Mouse (Mus musculus) cerebellum, postnatal 25 days (tissue): ENCODE measurements around the gene Gm21987.

ENCODE experiments used
- DNase-seq, 2 experiments: peaks; one replicate each; pipeline ENCODE4 v3.0.0; 2021; ENCODE audit warnings: mixed read lengths in 2 of 2

The Gm21987 gene

GRCm38 (mm10) chr16:38373439-38373838, 26.6 kb downstream of the Gm21987 start:
- DNase-seq, result no peak

GRCm38 (mm10) chr16:38373941-38374340, 27.1 kb downstream of the Gm21987 start:
- no peak for DNase-seq

GRCm38 (mm10) chr16:38374379-38375140, 27.7 kb downstream of the Gm21987 start:
- no peak for DNase-seq

- no peak for DNase-seq
These were observed 28.3 kb downstream of the Gm21987 start for GRCm38 (mm10) chr16:38375182-38375581.

DNA sequence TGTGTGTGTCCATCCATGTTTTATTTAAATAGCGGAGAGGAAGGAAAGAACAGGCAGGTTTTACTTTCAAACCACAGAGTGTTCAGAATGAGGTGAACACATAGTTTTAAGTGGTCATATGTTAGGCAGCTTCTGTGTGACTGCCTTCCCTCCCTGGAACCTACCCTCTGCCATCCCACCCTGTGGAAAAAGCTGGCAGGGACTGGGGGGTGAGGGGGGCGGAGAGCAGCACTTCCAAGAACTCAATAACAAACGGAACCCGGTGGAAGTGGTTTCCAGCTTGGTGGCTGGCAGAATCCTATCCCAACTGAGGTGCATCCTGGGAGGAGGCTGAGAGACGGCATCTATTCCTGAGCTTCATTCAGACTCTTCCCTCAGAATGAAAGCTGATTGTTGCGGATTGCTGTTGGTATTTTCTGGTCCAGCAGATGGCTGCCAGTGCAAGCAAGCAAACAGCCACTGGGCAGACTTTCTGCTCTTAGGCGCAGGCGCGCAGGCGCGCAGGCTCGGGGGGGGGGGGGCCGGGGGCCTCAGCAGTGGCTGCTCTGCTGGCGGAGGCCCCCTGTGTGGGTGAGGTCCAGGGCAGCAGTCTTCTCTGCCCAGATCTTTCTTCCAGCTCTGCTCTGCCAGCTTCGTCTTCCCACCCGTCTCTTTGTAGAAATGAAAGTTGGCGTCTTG, 29.5 kb downstream of the Gm21987 start:
- DNase-seq, result peak; percentile 69 to 74

GRCm38 (mm10) chr16:38376841-38377249, 30.0 kb downstream of the Gm21987 start:
- peak in 1 of 2 experiments; percentile 48 for DNase-seq

- DNase-seq, result no peak
These were observed 30.7 kb downstream of the Gm21987 start for GRCm38 (mm10) chr16:38377546-38377945.

- DNase-seq, result no peak
These were observed 31.8 kb downstream of the Gm21987 start for GRCm38 (mm10) chr16:38378591-38378990.

- no peak for DNase-seq
These were observed 32.2 kb downstream of the Gm21987 start for GRCm38 (mm10) chr16:38379088-38379487.

DNA sequence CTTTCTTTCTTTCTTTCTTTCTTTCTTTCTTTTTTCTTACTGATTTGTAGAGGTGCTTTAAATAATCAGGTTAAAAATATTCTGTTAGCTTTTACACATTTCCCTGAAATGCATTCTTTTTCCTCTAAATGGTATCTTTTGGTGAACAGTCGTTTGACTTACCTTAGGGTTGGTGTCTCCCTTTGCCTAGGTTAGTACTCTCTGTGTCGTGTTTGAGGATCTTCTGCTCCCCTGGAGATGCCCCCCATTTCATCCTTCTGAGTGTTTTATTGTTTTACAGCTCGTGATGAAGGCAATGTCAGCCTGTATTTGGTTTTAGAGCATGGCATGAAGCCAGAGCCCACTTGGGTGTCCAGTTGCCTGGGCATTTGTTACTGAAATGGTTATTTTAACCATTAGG, 32.7 kb downstream of the Gm21987 start:
- no peak for DNase-seq

DNA sequence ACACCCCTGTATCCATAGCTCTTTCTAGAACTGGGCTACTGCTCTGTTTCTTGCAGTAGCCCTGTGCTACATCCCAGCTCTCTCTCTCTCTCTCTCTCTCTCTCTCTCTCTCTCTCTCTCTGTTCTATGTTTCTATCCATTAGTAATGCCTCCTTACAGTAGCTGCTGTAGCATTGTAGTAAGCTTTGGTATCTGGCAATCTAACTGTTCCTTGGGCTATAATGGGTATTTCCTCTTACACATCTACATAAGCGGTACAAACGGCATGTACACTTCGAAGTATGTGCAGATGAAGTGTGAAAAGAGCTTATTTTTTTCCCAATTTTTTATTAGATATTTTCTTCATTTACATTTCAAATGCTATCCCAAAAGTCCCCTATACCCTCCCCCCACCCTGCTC, 33.1 kb downstream of the Gm21987 start:
- DNase-seq, result no peak

DNA sequence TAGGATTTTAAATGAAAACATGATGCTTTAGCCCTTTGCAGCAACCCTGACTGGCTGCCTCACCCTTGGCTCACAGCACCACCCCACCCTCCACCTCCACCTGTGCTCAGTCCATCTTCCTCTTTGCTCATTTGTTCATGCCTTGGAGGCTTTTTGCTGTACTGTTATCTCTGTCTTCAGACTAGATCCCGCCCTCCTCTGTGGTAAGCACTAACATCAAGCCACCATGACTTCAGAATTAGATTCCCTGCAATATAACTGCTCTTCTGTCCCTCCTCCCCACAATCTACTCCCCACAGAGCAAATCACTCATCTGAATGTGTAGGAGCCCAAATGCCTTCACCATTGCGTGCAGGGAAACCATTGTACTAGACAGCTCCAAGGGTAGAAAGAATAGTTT, 36.8 kb downstream of the Gm21987 start:
- DNase-seq, result no peak

DNA sequence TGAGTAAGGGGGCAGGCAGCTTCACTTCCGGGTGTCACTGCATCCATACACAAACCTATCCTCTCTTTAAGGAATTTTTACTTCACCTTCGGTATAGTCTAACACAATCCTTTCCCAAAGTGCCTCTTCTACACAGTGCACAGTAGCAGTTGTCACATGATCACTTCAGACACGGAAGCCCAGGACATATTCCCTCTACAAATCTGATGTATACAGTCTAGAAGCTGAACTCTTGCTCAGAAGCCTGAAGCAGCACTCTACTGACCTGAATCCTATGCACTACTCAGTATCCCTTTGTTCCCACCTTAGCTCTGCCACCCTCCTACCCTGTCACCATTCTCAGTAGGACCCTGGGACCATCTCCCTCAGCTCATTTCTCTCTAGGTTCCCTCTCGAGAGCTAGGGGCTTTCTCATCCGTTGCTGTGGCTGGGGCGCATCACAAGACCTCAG, 38.4 kb downstream of the Gm21987 start:
- no peak for DNase-seq

DNA sequence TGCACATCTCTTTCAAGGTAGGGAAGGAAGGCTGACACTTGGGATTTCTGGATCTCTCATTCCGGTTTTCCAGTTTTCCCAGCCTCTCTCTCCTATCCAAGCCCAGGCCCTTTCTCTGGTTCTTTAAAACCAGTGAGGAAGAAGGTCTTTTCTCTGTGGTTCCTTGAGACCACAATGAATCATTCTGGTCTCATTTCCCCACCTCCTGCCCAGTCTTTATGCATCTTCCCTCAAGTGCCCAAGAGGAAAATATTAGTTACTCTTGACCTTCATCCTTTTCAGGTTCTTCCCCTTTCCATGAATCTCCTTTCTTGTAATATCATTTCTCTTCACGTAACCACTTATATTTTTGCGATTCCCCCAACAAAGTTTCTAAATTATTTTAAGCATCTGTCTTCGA, 38.9 kb downstream of the Gm21987 start:
- DNase-seq, result no peak

DNA sequence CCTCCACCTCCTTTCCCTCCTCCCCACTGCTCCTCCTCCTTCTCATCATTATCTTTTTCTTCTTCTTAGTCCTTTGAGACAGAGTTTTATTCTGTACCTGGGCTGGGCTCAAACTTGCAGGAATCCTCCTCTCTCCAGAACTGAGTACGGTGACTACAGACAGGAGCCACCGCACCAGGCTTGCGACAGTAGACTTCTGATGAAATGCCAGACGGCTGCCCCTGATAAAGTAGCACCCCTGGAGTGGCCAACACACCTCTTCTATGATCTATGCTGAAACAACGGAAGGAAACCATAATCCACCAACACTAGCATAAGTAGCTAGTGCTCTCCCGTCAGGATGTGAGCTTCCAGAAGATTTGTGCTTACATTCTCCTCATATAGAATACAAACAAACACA, 40.5 kb downstream of the Gm21987 start:
- DNase-seq, result no peak

GRCm38 (mm10) chr16:38388757-38389156, 41.9 kb downstream of the Gm21987 start:
- DNase-seq, result no peak

DNA sequence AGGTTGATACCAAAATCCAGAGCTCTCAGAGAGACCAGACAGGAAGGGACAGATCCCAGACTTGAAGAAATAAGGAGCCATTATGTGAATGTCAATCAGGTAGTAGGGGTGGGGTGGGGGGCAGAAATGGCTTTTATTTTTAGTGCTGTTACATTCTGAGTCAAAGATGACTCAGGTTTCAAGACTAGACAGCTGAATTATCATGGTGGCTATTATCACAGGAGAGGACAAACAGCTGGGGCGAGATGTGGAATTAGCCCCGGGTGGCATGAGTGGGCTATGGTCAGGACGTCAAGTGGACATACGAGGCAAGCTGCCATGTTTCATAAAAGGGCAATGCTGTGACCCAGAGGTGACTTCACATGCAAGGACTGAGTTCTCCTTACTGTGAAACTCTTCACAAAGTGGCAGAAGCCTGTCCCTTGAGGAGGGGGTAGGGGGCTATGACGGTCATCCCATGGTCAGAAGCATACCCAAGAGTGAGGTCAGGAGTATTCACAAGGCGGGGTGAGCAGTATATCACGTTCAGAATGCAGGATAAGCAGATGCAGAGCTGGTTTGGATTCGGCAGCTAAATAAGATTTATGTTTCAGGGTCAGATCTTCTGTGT, 42.5 kb downstream of the Gm21987 start:
- DNase-seq, result no peak

GRCm38 (mm10) chr16:38390322-38390721, 43.5 kb downstream of the Gm21987 start:
- DNase-seq, result no peak

- peak in 1 of 2 experiments; percentile 45 for DNase-seq
These were observed 45.5 kb downstream of the Gm21987 start for GRCm38 (mm10) chr16:38392126-38392894.

DNA sequence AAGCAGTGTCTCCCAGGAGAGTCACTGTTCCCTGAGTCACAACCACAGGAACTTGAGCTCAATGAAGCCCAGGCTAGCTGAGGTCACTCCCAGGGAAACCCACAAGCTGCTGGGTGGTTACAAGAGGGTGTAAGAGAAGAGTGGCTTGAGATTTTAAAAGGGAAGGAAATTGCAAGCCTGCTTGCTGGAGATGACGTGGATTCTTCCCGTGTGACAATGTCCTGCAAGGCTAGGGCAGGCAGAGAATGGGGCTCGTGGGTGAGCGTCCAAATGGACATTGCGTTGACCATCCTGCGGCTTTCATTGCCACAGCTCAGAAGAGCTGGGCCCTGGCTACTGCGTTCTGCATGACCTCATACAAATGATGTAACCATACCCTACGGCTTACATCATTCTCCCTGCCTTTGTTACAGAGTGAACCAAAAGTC, 47.4 kb downstream of the Gm21987 start:
- no peak for DNase-seq

DNA sequence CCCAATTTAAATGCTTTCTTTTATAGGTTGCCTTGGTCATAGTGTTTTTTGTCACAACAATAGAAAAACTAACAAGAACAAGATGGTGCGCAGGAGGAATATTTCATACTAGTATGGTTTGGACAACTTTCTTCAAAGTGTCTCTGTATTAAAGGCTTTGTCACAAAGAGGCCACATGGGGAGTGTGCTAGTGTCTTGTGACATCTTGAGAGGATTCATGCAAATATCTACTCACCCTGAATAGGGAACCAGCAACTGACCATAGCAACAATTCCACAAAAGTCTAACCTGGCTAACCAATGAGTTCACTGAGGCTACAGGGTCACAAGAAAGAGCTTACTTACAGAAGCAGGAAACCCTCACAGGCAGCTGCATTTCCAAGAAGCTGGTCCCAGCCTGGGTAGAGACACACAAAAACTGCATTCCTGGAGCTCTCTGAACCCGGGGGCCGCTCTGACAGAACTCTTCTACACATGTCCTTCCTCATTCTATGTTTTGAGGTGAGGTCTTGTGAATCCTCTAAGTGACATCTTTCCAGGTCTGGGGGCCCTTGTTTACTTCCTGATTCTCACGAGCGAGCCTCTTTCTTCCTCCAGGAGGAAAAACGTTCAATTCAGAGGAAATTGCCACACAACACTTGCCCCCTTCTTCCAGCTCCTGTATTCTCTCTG, 48.4 kb downstream of the Gm21987 start:
- no peak for DNase-seq

GRCm38 (mm10) chr16:38396155-38396554, 49.3 kb downstream of the Gm21987 start:
- DNase-seq, result peak; percentile 70 to 79
